Mouse (Mus musculus): ENCODE data around the gene Catip. TPM values are rescaled to one million over a fixed set of nuclear protein-coding genes. Genes with fewer than 3 reads are reported as not detected.
"Not testable (repeated sequence)": the region's sequence is repeated elsewhere in the genome, so short reads cannot be mapped to it uniquely, and the experiment has no call there.

Catip gene
- total RNA-seq, 2 experiments from 2014 or later: 0.29 to 0.45 TPM

DNA sequence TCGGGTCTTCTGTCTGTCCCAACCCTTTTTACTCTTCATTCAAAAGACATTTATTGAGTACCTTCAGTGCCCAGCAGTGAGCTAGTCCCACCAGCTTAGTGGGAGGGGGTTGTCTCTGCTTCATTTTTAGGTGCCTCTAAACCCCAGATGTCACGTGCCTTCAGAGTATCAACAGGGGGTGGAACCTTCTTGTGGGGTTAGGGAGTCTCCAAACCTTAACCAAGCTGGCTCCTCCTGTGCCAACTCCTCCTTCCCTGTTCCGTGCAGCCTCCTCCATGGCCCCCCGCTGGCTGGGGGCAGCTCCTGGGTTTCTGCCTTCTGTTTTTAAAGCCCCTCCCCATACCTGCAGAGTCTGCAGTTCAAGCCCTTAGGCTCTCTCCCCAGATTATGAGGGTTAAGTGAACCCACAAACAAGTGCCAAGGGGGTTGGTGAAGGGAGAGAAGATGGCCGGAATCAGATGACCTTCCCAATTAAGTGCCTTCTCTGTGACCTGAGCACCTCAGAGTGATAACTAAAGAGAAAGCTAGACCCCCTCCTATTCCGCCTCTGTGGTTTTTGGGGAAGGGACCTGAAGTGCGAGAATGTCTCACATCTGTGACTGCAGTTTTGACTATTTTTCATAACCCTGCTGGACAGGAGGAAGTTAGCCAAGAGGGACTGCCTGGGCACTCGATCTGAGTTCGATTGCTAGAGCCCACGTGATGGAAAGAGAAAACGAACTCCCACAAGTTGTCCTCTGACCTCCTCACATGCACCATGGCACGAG is 34.7 kb downstream of the Catip start:
- DNase-seq: peak in 1 of 2 experiments; percentile 61
- intact Hi-C loops (cut with DNase I): not testable (repeated sequence)

DNA sequence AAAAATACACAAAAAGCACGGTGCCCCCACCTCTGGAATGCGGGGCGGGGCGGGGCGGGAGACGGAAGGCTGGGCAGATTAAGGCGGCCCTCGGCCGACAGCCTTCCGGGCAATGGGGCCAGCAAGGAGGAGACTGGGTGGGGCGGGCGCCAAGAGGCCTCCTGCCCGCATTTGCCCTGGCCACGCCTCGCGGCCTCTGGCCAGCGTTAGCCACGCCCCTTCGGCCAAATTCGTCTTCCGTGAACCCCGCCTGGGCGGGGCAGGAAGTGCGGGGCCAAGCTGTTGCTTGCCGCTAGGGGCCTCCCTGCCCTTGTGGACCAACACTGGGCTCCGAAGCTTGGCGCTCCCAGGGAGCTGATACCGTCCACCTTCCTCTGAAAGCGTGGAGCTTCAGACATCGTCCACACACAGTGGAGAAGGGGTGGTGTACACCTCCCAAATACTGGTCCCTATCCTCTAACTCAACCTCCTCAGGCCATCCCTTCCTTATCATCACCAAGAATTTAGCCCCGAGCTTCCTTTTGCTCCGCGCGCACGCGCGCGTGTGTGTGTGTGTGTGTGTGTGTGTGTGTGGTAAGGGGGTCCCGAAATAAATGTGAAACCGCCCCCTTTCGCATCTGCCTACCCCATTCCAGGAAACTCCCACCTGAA is 35.5 kb downstream of the Catip start:
- intact Hi-C loops (cut with DNase I): no loop called here
- peak; percentile 100 for DNase-seq

DNA sequence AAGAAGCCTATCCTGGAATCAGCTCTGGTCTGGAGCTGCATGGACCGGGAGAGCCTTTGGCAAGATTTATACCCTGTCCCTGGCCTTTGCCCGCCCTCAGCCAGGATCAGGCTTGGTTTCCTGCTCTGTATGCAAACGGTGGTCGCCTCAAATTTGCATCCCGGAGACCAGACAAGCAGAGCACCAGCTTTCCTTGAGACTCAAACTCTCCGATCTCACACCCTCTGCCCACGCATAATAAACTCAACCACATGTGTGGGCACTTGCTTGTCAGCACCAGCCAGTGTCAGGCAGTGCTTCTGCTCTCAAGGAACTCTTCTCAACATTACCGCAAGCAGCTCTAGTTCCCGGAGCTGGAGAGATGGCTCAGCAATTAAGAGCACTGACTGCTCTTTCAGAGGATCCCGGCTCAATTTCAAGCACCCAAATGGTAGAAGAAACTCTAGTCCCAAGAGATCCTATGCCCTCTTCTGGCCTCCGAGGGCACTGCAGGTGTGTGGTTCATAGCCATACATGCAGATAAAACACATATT is 36.1 kb downstream of the Catip start:
- intact Hi-C loops (cut with DNase I): loop anchor here (2.0 kb wide), 1 partner anchor 55 kb away; no protein-coding TSS in a partner anchor
- DNase-seq: peak; percentile 69 to 77

DNA sequence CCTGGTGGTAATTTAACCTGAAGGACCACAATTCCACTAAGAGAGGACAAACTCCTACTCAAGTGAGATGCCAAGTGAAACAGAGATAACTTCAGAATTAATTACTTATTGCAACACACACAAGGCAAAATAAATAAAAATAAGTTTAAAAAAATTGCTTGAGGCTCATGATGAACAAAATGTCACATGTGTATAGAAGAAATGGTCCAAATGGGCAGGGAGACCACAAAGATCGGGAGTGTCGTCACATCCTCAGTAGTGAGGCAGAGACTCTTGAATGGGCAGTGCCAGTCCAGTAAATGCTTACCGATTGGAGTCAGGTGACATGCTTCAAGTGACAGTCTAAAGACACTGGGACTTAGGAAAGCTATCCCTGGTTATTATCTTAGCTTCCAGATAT is 38.6 kb downstream of the Catip start:
- intact Hi-C loops (cut with DNase I): loop anchor here (5.0 kb wide), 1 partner anchor 37 kb away; no protein-coding TSS in a partner anchor
- no peak for DNase-seq

DNA sequence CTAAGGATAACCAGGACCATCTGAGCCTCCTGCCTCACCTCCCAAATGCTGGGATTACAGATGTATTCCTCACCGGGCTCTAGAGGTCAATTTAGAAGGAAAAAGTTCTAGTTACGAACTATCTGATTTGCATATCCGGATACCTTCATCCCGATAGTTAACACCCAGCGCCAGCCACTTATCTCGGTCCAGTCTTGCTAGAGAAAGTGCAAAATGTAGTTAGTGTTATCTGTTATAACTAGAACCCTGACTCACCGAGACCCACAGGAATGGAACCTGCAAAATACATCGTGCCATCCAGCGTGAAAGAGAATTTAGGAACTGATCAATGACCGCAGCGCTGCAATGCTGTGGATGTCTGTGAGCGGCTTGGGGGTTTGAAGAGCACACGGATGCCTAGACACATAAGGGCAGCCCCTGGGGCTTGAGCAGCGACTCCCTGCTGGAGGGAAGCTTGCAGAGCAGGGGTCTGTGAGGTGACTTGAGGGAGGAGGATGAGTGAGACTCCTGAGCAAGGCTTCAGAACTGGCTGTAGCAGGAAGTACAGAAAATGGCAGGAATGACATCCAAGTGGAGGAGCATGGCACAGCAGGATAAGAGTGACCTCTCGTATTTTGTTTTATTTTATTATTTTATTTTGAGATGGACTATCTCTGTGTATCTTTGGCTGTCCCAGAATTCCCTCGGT is 39.3 kb downstream of the Catip start:
- no peak for DNase-seq
- intact Hi-C loops (cut with DNase I): loop anchor here (5.0 kb wide), 1 partner anchor 36 kb away; no protein-coding TSS in a partner anchor

DNA sequence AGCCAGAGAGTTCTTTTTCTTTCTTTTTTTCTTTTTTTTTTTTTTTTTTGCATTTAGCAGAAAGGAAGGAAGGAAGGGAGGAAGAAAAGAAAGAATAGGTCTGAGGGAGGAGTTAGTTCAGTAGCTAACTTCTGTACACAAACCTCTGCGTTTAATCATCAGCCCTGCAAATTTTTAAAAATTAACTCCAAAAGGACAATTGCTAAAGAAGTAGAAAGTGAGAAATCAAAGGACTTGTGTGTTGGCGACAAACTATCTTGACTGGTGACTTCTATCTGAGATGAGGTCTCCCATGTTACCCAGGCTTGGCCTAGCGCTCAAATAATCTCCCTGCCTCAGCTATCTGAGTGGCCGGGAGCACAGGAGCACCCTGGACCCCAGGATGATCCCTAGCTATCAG is 42.3 kb downstream of the Catip start:
- intact Hi-C loops (cut with DNase I): loop anchor here (5.0 kb wide), 1 partner anchor 33 kb away; no protein-coding TSS in a partner anchor
- no peak for DNase-seq

DNA sequence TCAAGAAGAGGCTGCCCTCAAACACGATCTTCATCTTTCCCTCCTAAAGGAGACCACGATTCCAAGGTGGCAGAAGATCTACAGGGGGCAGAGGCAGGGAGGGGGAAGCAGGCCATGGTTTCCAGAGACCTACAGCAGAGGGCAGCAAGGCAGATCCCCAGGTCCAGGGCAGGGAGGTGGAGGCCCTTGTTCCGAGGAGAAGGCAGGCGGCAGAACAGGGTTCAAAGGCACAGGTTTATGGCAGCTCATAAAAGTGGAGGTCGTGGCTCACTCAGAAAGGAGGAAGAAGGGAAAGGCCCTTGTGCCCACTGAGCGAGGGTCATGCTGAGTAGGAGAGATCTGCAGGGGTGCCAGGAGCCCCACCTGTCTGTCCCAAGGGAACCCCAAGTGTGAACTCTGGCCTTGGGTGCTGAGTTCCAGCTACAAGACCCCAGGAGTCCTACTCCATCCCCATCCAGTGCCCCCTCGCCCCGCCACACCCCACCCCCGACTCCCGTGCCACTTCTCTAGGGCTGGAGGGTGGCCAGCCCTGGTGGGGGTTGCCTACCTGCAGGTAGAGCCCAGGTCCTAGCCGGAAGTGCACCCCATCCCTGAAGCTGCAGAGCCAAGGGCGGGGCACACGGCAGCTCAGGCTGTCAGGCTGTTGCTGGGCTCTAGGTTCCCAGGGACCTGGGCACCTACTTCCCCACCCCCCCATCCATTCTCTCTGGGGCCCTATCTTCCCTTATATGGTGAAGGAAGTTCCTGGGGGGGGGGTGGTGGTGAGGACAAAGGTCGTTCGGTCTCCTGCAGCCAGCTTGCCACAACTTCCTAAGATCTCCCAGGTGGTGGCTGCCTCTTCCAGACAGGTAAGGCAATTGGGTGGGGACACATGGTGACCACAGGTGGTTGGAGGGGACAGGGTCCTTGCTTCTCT is 46.9 kb downstream of the Catip start, which contains the start of gene Vil1:
Gene Vil1 (plus strand): TSS at position 788 of the 916 bp plus-strand sequence.
- intact Hi-C loops (cut with DNase I): no loop called here
- DNase-seq: no peak

DNA sequence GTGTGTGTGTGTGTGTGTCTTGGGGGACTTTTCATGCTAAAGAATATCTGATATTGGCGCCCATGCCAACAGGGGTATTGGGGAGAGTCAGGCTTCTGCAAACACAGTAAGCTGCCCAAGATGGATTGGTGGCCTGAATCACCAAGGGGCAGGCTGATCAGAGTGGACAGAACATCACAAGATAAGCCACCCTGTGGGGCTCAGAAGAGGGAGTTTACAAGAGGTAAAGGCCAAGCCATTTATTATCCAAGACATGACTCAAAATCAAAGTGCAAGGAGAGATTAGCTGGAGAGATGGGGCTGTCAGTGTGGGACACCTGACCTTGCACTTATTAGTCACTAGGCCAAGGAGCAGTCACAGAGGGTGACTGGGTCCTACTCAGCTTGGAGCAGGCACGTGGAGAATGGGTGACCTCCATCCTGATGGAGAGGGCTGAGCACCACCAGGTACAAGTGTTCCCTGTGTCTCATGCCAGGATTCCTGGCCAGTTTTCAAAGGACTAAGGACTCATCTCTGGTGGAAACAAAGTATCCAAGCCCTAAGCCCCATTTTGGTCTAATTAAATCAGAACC is 49.9 kb downstream of the Catip start:
- no peak for DNase-seq
- intact Hi-C loops (cut with DNase I): no loop called here

DNA sequence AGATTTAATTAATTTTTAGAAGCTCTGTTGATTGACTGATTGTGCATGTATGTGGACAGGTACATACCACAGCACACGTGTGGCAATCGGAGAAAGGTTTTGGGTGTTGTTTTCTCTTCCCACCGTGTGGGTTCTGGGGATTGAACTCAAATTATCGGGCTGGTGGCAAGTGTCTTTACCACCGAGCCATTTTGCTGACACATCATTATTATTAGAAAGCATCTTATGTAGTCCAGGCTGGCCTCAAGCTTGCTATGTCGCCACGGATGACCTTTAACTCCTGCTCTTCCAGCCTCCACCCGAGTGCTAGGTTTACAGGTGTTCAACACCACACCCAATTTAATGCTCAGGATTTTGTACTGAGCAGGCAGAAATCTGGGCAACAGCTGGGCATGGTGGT is 50.8 kb downstream of the Catip start:
- no peak for DNase-seq
- intact Hi-C loops (cut with DNase I): no loop called here

DNA sequence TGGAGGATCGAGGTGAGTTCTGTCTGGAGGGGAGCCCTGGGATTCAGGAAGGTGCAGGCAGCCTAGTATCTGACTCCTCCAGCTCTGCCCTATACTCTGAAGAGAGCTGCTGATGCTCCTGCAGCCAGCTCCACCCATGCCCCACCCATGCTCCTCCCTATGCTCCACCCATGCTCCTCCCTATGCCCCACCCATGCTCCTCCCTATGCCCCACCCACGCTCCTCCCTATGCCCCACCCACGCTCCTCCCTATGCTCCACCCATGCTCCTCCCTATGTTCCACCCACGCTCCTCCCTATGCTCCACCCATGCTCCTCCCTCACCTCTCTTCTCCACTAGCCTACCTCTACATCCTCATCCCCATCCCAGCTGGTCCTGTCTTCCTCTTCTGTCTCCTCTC is 53.2 kb downstream of the Catip start:
- intact Hi-C loops (cut with DNase I): no loop called here
- no peak for DNase-seq

Small RNA genes lying within 50 kb of the gene (microRNA-seq; reads per million reads assigned to microRNA genes)
- 24,068 to 56,274 reads per million in 2 experiments for gene Mir26b

Other genes with a start within 250 kb of the Catip start
- gene Tns1, start 237.7 kb upstream of the Catip start, total RNA-seq (2021): 100 to 1,000 TPM; 532 to 688 TPM
- gene Rufy4, start 236.6 kb upstream of the Catip start, total RNA-seq (2021): 1 to 10 TPM; 1.2 to 1.5 TPM
- gene Cxcr2, start 208.1 kb upstream of the Catip start, total RNA-seq (2021): under 1 TPM; 0.14 to 0.17 TPM
- gene Cxcr1, start 167.5 kb upstream of the Catip start, total RNA-seq (2021): not detected
- 100 to 1,000 TPM; 213 to 219 TPM for gene Arpc2, start 126.0 kb upstream of the Catip start, total RNA-seq (2021)
- not detected for gene Gpbar1, start 83.6 kb upstream of the Catip start, total RNA-seq (2021)
- gene Aamp, start 77.4 kb upstream of the Catip start, total RNA-seq (2021): 100 to 1,000 TPM; 103 to 109 TPM
- gene Pnkd, start 77.2 kb upstream of the Catip start, total RNA-seq (2021): 100 to 1,000 TPM; 205 to 211 TPM
- 10 to 100 TPM; 43.2 to 45.8 TPM for gene Tmbim1, start 56.5 kb upstream of the Catip start, total RNA-seq (2021)
- 1 to 10 TPM; 1.2 to 3.7 TPM for gene Slc11a1, start 13.1 kb downstream of the Catip start, total RNA-seq (2021)
- gene Ctdsp1, start 29.4 kb downstream of the Catip start, total RNA-seq (2021): 100 to 1,000 TPM; 117 to 122 TPM
- 1 to 10 TPM; 1.1 to 1.2 TPM for gene Vil1, start 47.3 kb downstream of the Catip start, total RNA-seq (2021)
- gene Cnot9, start 143.9 kb downstream of the Catip start, total RNA-seq (2021): 10 to 100 TPM; 20.8 to 22.4 TPM
- not detected for gene Plcd4, start 180.8 kb downstream of the Catip start, total RNA-seq (2021)
- 10 to 100 TPM; 13.6 to 18.5 TPM for gene Usp37, start 182.2 kb downstream of the Catip start, total RNA-seq (2021)
- gene Zfp142, start 226.1 kb downstream of the Catip start, total RNA-seq (2021): 10 to 100 TPM; 12.9 to 13.2 TPM
- gene Bcs1l, start 226.2 kb downstream of the Catip start, total RNA-seq (2021): 10 to 100 TPM; 20.3 to 24.9 TPM
- 10 to 100 TPM; 21.6 to 27.7 TPM for gene Rnf25, start 239.3 kb downstream of the Catip start, total RNA-seq (2021)
- gene Stk36, start 239.3 kb downstream of the Catip start, total RNA-seq (2021): 1 to 10 TPM; 1.5 to 2.0 TPM